Mouse (Mus musculus) natural killer cell, adult 2 months (primary cell): ENCODE data around the gene Atp6v1a.

Experiments used
- DNase-seq, 2 experiments: peaks; one replicate each; pipeline ENCODE4 v3.0.0; 2022; ENCODE audit warnings: low spot score in 2 of 2

Atp6v1a gene

DNA sequence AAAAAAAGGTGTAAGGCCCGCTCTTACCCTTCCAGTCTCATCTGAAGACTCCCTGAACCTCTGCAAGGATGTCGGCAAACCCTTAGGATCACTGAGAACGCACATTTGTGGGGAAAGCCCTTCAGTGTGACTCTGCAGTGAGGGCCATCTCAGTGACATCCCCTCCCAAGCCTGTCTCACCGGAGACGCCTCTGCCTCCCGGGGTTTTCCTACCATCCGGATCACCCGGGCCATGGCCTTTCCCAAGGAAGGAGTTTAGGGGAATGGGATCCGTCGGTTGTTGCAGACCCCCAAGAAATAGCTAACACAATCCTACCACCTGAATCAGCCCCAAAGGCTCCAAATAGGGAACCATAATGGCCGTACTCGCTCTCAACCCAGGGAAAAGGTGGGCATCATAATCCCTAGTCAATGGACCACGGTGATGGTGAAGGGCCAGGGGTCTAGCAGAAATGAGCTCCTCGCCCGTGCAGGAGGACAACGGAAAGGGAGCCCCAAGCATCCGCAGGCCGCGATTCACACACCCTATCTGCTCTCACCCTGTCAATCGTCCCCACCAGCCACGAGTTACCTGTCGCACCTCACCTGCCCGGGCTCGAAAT, 1.0 kb downstream of the Atp6v1a start:
- DNase-seq = no peak

DNA sequence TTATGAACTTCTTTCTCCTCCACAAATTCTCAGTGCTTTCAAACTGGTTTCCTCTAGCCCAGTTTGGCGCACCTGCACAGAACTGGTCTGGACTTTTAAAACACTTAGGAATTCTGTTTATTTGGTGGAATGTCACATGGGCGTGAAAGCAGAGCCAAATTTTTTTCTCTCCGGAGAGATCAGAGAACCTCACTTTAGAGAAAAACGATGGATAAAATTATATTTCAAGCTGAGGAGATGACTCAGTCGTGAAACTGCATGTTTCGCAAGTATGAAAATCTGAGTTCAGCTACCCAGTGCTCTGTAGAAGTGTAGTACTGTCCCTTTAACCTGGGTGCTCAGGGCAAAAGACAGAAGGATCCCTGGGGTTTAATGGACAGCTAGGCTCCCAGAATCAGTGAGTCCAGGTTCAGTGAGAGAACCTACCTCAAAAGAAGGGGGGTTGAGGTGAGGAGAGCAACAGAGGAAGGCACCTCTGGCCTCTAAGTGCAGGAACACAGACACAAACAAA, 2.9 kb downstream of the Atp6v1a start:
- no peak for DNase-seq

DNA sequence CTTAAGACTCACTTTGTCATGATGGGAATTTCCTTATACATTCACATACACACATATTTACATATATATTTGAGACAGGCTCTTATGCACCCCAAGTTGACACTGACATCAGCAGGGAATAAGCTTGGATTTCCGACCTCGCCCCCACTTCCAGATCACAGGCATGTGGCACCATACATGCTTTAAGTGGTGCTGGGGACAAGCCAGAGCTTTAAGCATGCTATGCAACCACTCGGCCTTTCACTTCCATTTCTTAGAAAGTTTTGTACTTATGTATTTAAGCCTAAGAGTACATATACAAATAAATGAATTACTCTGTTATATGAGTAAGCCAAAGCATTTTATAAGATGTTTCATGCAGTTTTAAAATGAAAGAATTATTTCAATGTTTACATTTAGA, 6.3 kb downstream of the Atp6v1a start:
- no peak for DNase-seq

DNA sequence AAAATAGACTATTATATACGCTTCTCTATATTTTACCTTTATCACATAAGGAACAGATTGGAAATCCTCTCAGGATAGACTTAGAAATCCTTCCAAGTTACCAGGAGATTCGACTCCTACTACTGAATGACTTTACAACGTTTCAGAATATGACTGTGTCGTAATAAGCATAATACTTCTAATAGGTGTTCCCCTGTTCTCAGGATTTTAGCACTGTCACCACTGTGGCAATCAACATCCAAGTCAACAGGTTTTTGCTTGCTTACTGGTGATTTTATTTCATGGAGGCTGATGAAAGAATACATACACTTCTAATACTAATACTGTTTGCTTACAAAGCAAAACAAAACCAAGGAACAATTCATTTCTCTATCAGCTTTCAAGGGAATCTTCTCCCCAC, 7.2 kb downstream of the Atp6v1a start:
- no peak for DNase-seq

DNA sequence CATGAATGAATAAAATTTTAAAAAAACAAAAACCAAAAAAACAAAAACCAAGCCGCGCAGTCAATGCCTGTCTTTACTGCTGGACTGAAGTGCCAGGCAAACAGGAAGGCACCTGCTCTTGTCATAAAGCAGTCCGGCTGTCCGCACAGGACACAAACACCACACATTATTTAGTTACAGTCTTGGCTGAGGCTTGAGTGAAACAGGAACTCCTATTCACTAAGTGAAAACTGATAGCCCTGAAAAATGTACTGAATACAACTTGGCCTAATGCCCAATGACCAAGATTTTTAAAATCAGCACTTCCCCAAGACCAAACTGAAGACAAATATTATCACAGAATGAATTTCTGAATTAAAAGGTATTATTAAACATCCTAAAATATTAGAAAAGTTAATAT, 13.1 kb downstream of the Atp6v1a start:
- DNase-seq = no peak

DNA sequence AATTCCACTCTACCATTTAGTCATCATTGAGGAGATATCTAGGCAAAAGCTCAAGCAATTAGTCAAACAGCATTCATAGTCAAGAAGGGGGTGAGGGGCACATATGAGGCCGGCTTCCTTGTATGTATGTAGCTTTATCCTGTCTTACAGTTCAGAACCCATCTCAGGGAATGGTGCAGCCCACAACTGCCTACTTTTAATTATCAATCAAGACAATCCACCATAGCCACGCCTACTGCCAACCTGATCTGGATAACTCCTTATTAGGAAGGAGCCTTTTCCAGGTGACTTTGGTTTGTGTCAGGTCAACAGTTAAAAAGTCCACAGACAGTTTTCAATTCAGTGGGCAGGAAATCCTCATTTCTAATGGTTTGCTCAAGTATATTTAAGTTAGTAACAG, 14.1 kb downstream of the Atp6v1a start:
- DNase-seq = no peak

DNA sequence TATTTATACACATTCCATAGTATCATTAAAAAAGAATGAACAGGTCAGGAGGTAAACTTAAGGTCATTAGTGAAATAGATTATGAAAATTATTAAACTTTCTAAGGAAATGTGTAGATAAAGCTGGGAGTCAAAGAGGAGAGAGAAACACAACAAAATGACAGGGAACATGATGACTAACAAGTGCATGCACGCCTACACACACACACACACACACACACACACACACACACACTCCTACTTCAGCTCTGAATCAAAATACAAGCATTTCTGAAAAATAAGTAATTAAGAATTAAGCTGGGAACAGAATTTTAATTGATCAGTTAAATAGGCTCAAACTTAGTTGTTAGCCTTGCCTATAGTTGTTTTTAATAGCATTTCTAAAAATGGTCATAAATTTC, 14.8 kb downstream of the Atp6v1a start:
- DNase-seq = no peak

DNA sequence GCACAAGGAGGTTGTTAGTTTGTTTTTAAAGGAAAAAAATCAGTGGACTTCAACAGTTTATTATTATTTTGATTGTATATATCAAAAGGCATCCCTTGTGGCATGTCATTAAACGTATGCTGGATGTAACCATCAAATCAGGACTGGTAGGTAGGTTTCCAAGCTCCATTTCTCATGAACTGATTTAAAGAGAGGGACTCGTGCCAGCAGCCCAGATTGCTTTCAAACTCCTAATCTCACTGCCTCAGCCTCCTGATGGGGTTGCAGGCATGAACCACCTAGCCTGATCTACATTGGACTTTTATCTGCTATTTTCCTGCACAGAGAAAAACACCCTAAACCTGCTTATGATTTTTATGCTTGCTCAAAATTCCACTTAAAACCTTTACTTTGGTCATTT, 15.7 kb downstream of the Atp6v1a start:
- DNase-seq = no peak

DNA sequence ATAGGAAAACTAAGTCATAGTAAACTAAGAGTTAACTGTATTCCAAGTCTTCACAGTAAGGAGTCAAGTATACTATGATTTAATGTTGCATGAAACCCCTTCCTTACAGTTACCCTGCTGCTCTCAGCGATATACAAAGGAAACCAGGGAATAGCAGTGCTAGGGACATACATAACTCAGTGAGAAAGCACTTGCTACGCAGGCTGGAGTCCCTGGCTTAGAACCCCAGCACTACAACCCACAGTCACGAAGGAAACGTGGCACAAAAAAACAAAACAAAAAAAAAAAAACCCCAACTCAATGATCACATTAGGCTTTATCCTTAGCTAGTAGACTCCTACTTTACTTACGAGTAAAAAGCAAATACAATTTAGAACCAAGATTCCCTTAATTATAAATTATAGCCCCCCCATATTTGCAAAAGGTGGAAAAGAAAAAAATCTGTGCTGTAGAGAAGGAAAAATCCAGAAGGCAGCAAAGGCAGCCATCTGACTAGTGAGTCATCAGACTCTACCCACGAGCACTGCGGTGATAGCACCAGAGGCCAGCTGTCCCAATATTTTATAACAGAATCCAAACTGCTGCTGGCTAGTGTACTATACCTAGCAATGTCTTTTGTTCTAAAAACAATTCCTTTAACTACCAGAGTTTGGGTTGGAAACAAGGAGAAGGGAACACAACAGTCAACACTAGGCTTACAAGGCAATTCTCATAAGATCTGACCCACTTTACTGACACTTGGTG, 16.4 kb downstream of the Atp6v1a start:
- DNase-seq = no peak

DNA sequence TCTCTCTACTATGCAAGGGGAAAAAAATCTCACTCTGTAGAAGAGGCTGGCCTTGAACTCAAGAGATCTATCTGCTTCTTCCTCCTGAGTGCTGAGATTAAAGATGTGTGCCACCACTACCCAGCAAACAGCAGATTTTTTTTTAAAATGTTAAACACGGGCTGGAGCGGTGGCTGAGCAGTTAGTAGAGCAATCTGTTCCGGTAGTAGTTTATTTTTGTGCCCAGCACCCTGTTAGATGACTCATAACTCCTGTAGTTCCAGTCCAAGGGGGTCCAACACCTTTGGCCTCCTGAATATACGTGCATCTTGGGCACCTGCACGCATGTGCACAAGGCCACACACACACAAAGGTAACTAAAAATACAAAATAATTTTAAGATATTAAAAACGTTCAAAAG, 16.9 kb downstream of the Atp6v1a start:
- no peak for DNase-seq

DNA sequence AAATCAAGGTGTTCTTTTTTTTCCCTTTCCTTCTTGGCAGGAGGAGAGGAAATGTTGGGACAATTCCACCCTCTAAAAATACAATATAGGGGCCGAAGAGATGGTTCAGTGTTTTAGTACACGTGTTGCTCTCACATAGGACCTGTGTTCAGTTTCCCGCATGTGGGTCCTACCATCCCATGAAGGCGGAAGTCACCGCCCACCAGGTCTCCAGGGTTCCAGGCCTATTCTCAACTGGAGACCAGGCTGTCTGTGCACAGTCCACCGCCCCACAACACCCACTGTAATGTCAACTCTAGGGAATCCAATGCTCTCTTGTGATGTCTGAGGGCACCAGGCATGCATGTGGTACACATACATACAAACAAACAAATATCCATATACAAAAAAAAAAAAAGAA, 17.4 kb downstream of the Atp6v1a start:
- DNase-seq = no peak

DNA sequence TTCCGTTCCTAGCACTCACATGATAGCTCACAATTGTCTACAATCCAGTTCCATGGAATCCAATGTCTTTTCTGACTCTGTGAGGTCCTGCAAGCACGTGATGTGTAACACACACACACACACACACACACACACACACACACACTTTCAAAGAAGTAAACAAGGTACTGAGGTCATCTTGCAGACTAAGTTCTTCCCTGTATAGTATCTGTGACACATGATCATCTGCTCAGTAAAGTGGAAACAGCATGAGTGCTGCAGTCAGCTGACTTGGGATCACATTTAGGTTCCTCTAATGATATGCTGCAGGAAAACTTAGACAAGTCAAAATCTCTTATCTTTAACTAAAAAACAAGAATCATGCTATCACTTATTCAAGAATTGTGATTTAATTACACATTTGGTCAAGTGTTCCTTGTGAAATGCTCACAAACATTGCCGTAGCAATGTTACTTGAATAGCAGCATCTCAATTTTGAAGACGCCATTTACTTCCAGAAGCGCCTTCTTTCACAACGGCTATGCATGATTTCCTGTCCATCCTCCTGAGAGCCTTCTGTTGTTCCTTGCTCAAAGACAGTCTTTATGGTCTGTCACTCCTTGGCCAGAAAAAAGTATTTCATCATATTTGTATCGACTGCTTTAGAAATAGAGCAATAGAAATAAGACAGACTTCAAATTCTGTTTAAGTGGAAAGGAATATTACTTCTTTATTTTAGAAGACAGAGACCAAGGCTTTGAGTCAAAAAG, 19.6 kb downstream of the Atp6v1a start:
- no peak for DNase-seq

DNA sequence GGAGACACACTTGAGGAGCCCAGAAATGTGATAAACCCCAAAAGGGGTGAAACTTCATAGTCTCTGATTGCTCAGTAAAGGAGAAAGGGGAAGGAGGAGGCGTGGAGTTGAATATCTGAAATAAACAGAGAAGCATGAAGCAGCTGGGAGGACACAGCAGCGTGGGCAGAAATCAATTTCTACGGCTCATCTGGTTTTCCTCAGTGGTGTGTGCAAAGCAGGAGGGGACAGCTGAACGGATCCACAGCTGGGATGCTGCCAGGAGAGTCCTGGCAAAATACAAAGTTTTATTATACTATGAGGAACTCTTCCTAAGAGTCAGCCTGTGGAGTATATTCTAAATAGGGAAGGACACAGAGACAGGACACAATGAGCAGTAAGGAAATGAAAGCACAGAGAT, 30.5 kb downstream of the Atp6v1a start:
- DNase-seq = no peak

DNA sequence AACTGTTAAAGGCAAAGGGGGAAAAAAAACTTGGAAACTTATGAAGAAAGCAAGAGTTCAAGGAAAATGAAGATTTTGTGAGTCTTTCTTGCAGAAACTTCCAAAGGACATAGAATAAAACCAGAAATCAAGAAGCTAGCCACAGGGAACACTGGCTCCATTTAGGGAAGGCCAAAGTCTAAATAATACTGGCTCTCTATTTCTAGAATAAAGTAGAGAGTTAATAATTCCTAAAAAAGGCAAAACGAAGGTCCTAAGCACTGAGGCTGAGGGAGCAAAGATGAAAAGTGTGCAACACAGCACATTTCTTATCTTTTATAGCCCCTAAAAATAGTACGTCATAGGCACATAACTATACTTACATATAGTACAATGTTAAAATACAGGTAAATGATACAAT, 34.3 kb downstream of the Atp6v1a start:
- DNase-seq = no peak

DNA sequence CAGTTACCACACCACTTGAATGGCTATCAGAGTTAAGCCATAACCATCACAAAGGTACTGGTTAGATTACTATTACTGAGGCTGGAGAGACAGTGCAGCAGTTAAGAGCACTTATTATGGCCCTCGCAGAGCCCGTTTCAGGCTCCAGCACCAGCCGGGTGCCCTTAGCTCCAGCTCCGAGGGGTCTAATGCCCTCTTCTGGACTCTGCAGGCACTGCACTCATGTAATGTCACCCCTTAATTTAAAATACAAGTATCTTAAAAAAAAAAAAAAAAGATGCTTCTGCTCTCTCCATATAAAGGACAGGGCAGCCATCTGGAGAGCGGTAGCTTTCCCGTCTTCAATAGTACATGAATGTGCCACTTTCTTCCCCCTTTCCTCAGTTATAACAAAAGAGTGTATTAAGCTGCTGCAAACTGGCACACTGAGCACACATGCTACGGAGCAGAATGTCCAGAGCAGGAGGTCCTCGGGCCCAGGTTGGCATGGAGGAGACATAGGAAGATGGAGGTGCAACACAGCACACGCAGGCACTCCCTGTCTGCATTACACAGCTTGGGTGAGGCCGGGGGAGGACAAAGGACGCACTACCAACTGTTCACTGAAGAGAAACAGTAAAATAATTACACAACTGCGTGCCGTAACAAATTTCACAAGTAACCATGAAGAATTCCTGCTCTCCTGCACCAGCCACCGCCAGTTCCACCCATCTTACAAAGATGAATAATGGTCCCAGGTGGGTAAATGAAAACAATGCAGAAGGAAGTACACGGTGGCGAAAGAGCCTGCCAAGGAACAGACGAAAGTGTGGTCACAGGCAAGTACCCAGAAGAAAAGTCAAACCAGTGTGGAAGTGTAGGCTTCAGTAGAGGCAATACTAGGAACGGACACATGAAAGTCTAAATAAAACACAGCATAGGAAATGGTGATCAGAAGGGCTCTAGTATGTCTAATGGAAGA, 35.4 kb downstream of the Atp6v1a start:
- DNase-seq = peak in 1 of 2 experiments; percentile 14

DNA sequence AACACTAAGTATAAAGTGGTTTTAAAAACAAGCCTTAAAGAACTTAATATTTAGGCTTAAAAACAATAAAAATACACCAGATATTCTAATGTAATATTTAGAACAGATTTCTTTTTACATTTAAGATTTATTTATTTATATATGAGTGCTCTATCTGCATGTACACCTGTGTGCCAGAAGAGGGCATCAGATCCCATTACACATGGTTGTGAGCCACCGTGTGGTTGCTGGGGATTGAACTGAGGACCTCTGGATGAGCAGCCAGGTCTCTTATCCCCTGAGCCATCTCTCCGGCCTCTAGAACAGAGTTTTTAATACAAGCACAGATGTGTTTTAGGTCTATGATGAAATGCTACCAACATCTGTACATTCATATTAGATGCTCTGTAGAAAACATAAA, 36.6 kb downstream of the Atp6v1a start:
- no peak for DNase-seq

DNA sequence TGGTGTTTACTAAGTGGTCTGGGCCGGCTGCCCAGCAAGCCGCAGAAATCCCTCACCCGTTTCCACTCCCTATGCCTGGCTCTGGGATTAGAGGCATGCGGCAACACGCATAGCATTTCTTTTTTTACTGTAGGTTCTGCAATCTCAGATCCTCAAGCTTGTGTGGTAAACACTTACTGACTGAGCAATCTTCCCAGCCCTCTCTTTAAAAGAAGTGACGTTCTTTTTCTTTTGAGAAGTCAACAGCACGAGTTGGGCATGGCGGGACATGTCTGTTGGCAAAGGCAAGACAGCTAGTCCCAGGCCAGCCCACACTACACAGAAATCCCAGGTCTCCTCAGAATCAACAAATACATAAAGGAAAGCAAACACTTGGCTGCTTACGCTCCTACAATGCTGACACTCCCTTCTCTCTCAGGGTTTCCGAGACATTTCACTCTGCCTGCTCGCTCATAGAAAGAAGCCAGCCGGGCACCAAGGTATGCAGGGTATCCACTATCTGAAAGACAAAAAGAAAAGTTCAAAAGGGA, 38.3 kb downstream of the Atp6v1a start:
- no peak for DNase-seq

DNA sequence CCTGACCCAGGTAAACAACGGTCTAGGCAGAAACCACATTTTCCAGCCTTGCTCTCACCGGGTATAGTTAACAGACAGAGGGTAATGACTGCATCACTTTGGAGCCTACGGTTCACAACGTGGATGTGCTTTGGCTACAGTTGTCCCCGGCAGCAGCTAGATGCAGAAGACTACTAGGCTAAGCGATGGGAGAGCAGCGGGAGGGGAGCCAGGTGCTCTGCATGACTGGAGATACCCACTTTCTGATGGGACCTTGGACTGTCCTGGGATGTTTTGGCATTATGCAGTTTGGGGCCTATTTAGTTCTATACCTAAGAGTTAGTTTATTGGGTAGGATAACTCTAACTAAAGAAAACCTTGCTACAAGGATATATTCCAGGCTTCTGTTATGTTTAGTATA, 40.1 kb downstream of the Atp6v1a start:
- no peak for DNase-seq

DNA sequence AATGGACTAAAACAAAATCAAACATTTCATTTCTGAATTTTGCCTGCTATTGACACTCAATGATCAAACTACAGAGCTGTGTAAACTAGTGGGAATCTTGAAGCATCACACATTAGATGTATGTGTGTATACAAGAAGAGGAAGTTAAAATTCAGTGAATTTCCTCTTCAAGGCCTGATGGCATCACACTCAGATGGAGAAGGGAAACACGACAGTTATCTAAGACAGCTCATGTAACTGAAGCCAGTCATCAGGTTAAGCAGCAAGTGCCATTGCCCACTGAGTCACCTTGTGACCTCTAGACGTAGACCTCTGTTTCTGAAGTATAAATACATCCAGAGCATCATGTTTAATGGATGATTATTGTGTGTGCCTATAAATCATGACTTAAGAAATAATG, 51.9 kb downstream of the Atp6v1a start:
- no peak for DNase-seq

DNA sequence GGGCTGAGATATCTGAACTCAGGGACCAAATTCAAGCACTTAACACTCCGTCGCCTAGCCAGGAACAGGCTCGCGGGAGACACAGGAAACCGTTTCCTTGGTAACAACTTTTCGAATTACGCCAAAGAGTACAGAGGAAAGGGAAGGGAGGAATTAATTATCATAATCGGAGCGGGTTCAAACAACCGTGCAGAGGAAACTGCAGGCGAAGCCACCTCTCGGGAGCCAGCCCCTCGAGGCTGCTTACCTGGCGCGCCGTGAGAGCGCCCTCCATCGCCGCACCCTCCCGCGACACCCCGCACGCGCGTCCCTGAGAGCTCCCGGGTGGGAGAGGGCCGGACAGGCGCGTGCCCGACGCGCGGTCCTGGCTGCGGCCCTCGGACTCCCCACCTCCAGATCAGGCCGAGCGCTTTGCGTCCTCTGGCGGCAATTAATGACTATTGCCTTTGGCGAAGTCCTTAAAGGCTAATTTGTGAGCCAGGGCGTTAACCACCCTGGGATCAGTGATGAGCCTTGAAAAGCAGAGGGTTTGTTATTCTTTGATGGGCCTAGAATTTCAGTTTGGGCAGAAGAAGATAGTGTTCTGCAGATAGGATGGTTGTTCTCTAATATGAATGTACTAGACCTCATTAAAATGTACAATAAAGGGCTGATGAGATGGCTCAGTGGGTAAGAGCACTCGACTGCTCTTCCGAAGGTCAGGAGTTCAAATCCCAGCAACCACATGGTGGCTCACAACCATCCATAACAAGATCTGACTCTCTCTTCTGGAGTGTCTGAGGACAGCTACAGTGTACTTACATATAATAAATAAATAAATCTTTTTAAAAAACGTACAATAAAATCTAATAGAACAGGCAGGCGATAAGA, 76.2 kb downstream of the Atp6v1a start, which contains the start of gene Gramd1c:
Gene Gramd1c, minus strand, starts transcription at position 321 of the 870 bp plus-strand sequence.
- DNase-seq = peak; percentile 16 to 26
